ENCODE assay signal across 29 mouse cellular contexts in genomic region chr1:134605670-134606069, GRCm38 (mm10). TPM values are rescaled to one million over a fixed set of nuclear protein-coding genes. Genes with fewer than 3 reads are reported as not detected.
DNase-seq lines count a peak whose midpoint lies in the region; ATAC-seq and TF ChIP-seq lines count a peak whose summit lies in the region.
"Had no signal": no experiment of that assay in that cellular context is flagged by ENCODE, and none has a peak within 500 bp of the region (broad histone marks: within the 10 kb centered on the region; RNA-seq: fewer than 3 reads in every experiment).

No protein-coding gene starts in this region.

- H3K4me2 ChIP-seq in lung, embryonic 14.5 days: no peak overlapping the region
- no peak overlapping the region for H3K4me2 ChIP-seq in stomach, embryonic 15.5 days
- no peak overlapping the region for H3K4me2 ChIP-seq in stomach, postnatal 0 days (replicated peaks; ENCODE audit: low read depth)
- H3K4me2 ChIP-seq: embryonic facial prominence, embryonic 13.5 days; forebrain, embryonic 12.5 days; forebrain, embryonic 15.5 days; heart, embryonic 11.5 days; hindbrain, embryonic 12.5 days; hindbrain, embryonic 15.5 days had no signal

- H3K9ac ChIP-seq in lung, embryonic 14.5 days: no peak overlapping the region
- no peak overlapping the region for H3K9ac ChIP-seq in stomach, embryonic 15.5 days
- H3K9ac ChIP-seq in stomach, postnatal 0 days (ENCODE audit: low read length): no peak overlapping the region
- H3K9ac ChIP-seq: embryonic facial prominence, embryonic 13.5 days; forebrain, embryonic 12.5 days; forebrain, embryonic 15.5 days; hindbrain, embryonic 12.5 days; hindbrain, embryonic 15.5 days had no signal

- no peaks in the 10 kb centered on the region for H3K9me3 ChIP-seq in lung, embryonic 14.5 days (ENCODE audit: low read depth, low read length)
- H3K9me3 ChIP-seq in stomach, embryonic 15.5 days: no peaks in the 10 kb centered on the region
- H3K9me3 ChIP-seq in stomach, postnatal 0 days (ENCODE audit: control insufficient read depth, low read length): no peaks in the 10 kb centered on the region
- H3K9me3 ChIP-seq: embryonic facial prominence, embryonic 10.5 days; embryonic facial prominence, embryonic 13.5 days; forebrain, embryonic 12.5 days; forebrain, embryonic 15.5 days; hindbrain, embryonic 12.5 days; hindbrain, embryonic 15.5 days had no signal

- TF ChIP-seq CTCF in lung, embryonic 14.5 days (IDR thresholded peaks at IDR 0.05; ENCODE audit: low read depth): no peak
- no peak for TF ChIP-seq CTCF in stomach, postnatal 0 days (IDR thresholded peaks at IDR 0.05; ENCODE audit: low read depth)

- peaks cover 77% of the 10 kb centered on the region for H3K36me3 ChIP-seq in lung, embryonic 14.5 days (ENCODE audit: insufficient read depth)
- H3K36me3 ChIP-seq in stomach, embryonic 15.5 days: peaks cover 36% of the 10 kb centered on the region
- peaks cover 21% of the 10 kb centered on the region for H3K36me3 ChIP-seq in stomach, postnatal 0 days (ENCODE audit: control insufficient read depth, insufficient read depth, low read length)

- H3K4me3 ChIP-seq in lung, embryonic 14.5 days (ENCODE audit: low read depth, low read length): no peak overlapping the region
- H3K4me3 ChIP-seq in stomach, embryonic 15.5 days (replicated peaks): no peak overlapping the region
- no peak overlapping the region for H3K4me3 ChIP-seq in stomach, postnatal 0 days (ENCODE audit: low read depth, low read length)
- H3K4me3 ChIP-seq: embryonic facial prominence, embryonic 10.5 days; embryonic facial prominence, embryonic 13.5 days; erythroblast, embryonic 14.5 days; forebrain, embryonic 12.5 days; forebrain, embryonic 15.5 days; hindbrain, embryonic 12.5 days; hindbrain, embryonic 15.5 days had no signal

- no peaks in the 10 kb centered on the region for H3K27me3 ChIP-seq in lung, embryonic 14.5 days (ENCODE audit: insufficient read depth, low read length)
- H3K27me3 ChIP-seq in stomach, embryonic 15.5 days (replicated peaks): no peaks in the 10 kb centered on the region
- H3K27me3 ChIP-seq in stomach, postnatal 0 days (ENCODE audit: control insufficient read depth, insufficient read depth, low read length): no peaks in the 10 kb centered on the region
- H3K27me3 ChIP-seq: CH12.LX; embryonic facial prominence, embryonic 13.5 days; forebrain, embryonic 12.5 days; forebrain, embryonic 15.5 days; hindbrain, embryonic 12.5 days; hindbrain, embryonic 15.5 days had no signal

- no peaks in the 10 kb centered on the region for H3K4me1 ChIP-seq in lung, embryonic 14.5 days (ENCODE audit: insufficient read depth)
- H3K4me1 ChIP-seq in stomach, embryonic 15.5 days: no peaks in the 10 kb centered on the region
- H3K4me1 ChIP-seq in stomach, postnatal 0 days (replicated peaks; ENCODE audit: control insufficient read depth, insufficient read depth): no peaks in the 10 kb centered on the region
- H3K4me1 ChIP-seq: embryonic facial prominence, embryonic 10.5 days; embryonic facial prominence, embryonic 13.5 days; forebrain, embryonic 12.5 days; forebrain, embryonic 15.5 days; hindbrain, embryonic 12.5 days; hindbrain, embryonic 15.5 days had no signal

- no peak overlapping the region for H3K27ac ChIP-seq in lung, embryonic 14.5 days (ENCODE audit: low read depth)
- H3K27ac ChIP-seq in stomach, embryonic 15.5 days: peak overlapping the region; percentile 3; the same call in 1 of the 2 replicates
- no peak overlapping the region for H3K27ac ChIP-seq in stomach, postnatal 0 days (replicated peaks)
- H3K27ac ChIP-seq: embryonic facial prominence, embryonic 10.5 days; embryonic facial prominence, embryonic 13.5 days; forebrain, embryonic 12.5 days; forebrain, embryonic 15.5 days; hindbrain, embryonic 12.5 days; hindbrain, embryonic 15.5 days had no signal

- WGBS in lung, embryonic 14.5 days: 45% methylated on average over 8 of the region's 8 CpGs
- 53% methylated on average over 8 of the region's 8 CpGs for WGBS in stomach, embryonic 15.5 days
- 45% methylated on average over 8 of the region's 8 CpGs for WGBS in stomach, postnatal 0 days

- no peak for TF ChIP-seq EP300 in stomach, postnatal 0 days (optimal IDR thresholded peaks at IDR 0.05)

- peak; percentile 41 for DNase-seq in lung, embryonic 14.5 days
- DNase-seq in lung, postnatal 36 days: no peak
- DNase-seq in stomach, postnatal 0 days (ENCODE audit: low spot score): no peak
- peak; percentile 10 to 33 for DNase-seq in urinary bladder, postnatal 36 days (ENCODE audit: low spot score in 2 of 2)
- DNase-seq in urinary bladder, adult 2 months (ENCODE audit: low spot score): no peak
- DNase-seq in ovary, postnatal 36 days (ENCODE audit: low spot score): no peak
- DNase-seq: adrenal gland, adult 8-10 months; adrenal gland, postnatal 25 days; B cell, adult 2 months; cerebellum, adult 11-12 months; cerebellum, adult 8-10 months; cerebellum, postnatal 10 days; cerebellum, postnatal 36 days; embryo, embryonic 11 days; gastrocnemius, postnatal 25 days had no signal

- ATAC-seq in lung, embryonic 14.5 days (ENCODE audit: insufficient read depth): 0 out of 2 replicates have a peak, but pooled peaks have one; percentile 17
- ATAC-seq in stomach, embryonic 15.5 days (ENCODE audit: insufficient read depth, low FRiP score, low read depth): no peak
- ATAC-seq in stomach, postnatal 0 days (ENCODE audit: low FRiP score, low TSS enrichment): no peak
- ATAC-seq: activated CD4-positive, CD25-positive, alpha-beta regulatory T cell, adult 4 months; forebrain, embryonic 15.5 days had no signal

RNA-seq across cellular contexts. Expression of gene Syt2, which starts 40.8 kb away (rescaled TPM):
- polyA plus RNA-seq in lung, embryonic 14.5 days (2014; fragmentation: Nextera tagmentation; extraction: Ambion mirVana): 0.58 and 1.0 TPM in 2 replicates
- 1.8 and 2.8 TPM in 2 replicates for polyA plus RNA-seq in stomach, embryonic 15.5 days (2015; fragmentation: Nextera tagmentation; extraction: Ambion mirVana)
- polyA plus RNA-seq in stomach, postnatal 0 days (2015; fragmentation: Nextera tagmentation; extraction: Ambion mirVana): 0.50 and 0.58 TPM in 2 replicates
- polyA plus RNA-seq in urinary bladder, adult 2 months (2012; rRNA removed): 0.08 and 0.16 TPM in 2 replicates

RNA-seq across cellular contexts. Expression of gene Kdm5b, which starts 45.7 kb away (rescaled TPM):
- 54.7 and 59.0 TPM in 2 replicates for polyA plus RNA-seq in lung, embryonic 14.5 days (2014; fragmentation: Nextera tagmentation; extraction: Ambion mirVana)
- 53.2 and 54.5 TPM in 2 replicates for polyA plus RNA-seq in stomach, embryonic 15.5 days (2015; fragmentation: Nextera tagmentation; extraction: Ambion mirVana)
- 28.5 and 29.5 TPM in 2 replicates for polyA plus RNA-seq in stomach, postnatal 0 days (2015; fragmentation: Nextera tagmentation; extraction: Ambion mirVana)
- 24.4 and 28.6 TPM in 2 replicates for polyA plus RNA-seq in urinary bladder, adult 2 months (2012; rRNA removed)

RNA-seq across cellular contexts. Expression of gene Mgat4e, which starts 56.2 kb away (rescaled TPM):
- 0.27 TPM in 1 of 2 replicates, not detected in the other for polyA plus RNA-seq in lung, embryonic 14.5 days (2014; fragmentation: Nextera tagmentation; extraction: Ambion mirVana)
- polyA plus RNA-seq in stomach, embryonic 15.5 days (2015; fragmentation: Nextera tagmentation; extraction: Ambion mirVana): not detected in 2 replicates
- not detected in 2 replicates for polyA plus RNA-seq in stomach, postnatal 0 days (2015; fragmentation: Nextera tagmentation; extraction: Ambion mirVana)
- polyA plus RNA-seq in urinary bladder, adult 2 months (2012; rRNA removed): 0.12 and 0.29 TPM in 2 replicates
- polyA plus RNA-seq: activated CD4-positive, CD25-positive, alpha-beta regulatory T cell, adult 4 months; cortical plate, adult 2 months; embryonic facial prominence, embryonic 10.5 days; embryonic facial prominence, embryonic 13.5 days; erythroblast, embryonic 14.5 days; forebrain, embryonic 12.5 days; forebrain, embryonic 15.5 days; heart, embryonic 11.5 days; heart, embryonic 14.5 days; heart, postnatal 0 days; hindbrain, embryonic 12.5 days; hindbrain, embryonic 15.5 days had no signal

Comparison
In these comparisons a context has a peak if more than half of its experiments do, and no peak if none do; other contexts are left out.
1. DNase-seq: peak in lung, embryonic 14.5 days (single experiment) and urinary bladder, postnatal 36 days (2 of 2); none in lung, postnatal 36 days (single experiment), stomach, postnatal 0 days (single experiment), urinary bladder, adult 2 months (single experiment) and ovary, postnatal 36 days (single experiment).